Mouse (Mus musculus) G1E (cell line): ENCODE results near the gene E2f1. TPM values are rescaled to one million over a fixed set of nuclear protein-coding genes. Genes with fewer than 3 reads are reported as not detected.

Experiments used
- ATAC-seq: 2 replicates; pipeline ENCODE4 v1.8.0; 2016; ENCODE audit warnings: mild to moderate bottlenecking; ENCODE audit not compliant: insufficient number of reproducible peaks, poor library complexity, low FRiP score, severe bottlenecking; ENCODE audit errors: extremely low read depth
- DNase-seq: peaks from one replicate; pipeline ENCODE4 v3.0.0; 2012; ENCODE audit warnings: low spot score
- H3K27me3 ChIP-seq: 2 replicates; pipeline ENCODE4 v1.6.1; 2012; ENCODE audit warnings: mild to moderate bottlenecking, low read length, inconsistent platforms; ENCODE audit not compliant: insufficient read depth
- H3K36me3 ChIP-seq: replicated peaks from 2 replicates; pipeline ENCODE3; 2012; ENCODE audit warnings: mild to moderate bottlenecking, inconsistent platforms
- H3K4me1 ChIP-seq: 2 replicates; pipeline ENCODE4 v1.6.1; 2012; ENCODE audit warnings: low read depth, low read length, inconsistent platforms, mixed read lengths; ENCODE audit not compliant: insufficient read depth
- H3K4me3 ChIP-seq: 2 replicates; pipeline ENCODE4 v1.5.1; 2012; ENCODE audit warnings: low read depth, mild to moderate bottlenecking, inconsistent platforms, low read length, moderate library complexity, mixed read lengths
- H3K9me3 ChIP-seq: replicated peaks from 2 replicates; pipeline ENCODE4 v1.6.1; 2012; ENCODE audit warnings: inconsistent platforms
- CTCF ChIP-seq: IDR thresholded peaks from 2 replicates; pipeline ENCODE4 v1.5.1; 2012; ENCODE audit warnings: low read depth, low read length, inconsistent platforms, mixed read lengths
- GATA1 ChIP-seq: IDR thresholded peaks from 2 replicates; pipeline ENCODE4 v1.6.1; 2012; ENCODE audit warnings: borderline replicate concordance, low read length, inconsistent platforms, mixed read lengths
- GATA2 ChIP-seq: IDR thresholded peaks from 2 replicates; pipeline ENCODE4 v1.6.1; 2012; ENCODE audit warnings: low read depth, low read length, inconsistent platforms, borderline replicate concordance
- POLR2AphosphoS5 ChIP-seq: IDR thresholded peaks from 2 replicates; pipeline ENCODE4 v1.6.1; 2012; ENCODE audit warnings: low read depth, low read length, inconsistent platforms; ENCODE audit not compliant: insufficient replicate concordance
- TAL1 ChIP-seq: conservative IDR thresholded peaks from 2 replicates; pipeline ENCODE4 v1.6.1; 2012; ENCODE audit warnings: low read depth, low read length, inconsistent platforms, mixed read lengths
- polyA plus RNA-seq: library from polyadenylated mRNA; stranded (reverse); fragments of >175 nt; gene quantifications from 2 replicates; pipeline ENCODE4 v1.2.3, GENCODE M21; 2012
- total RNA-seq, 2 experiments: library from RNA; stranded (forward) in 1 of 2; stranded (reverse) in 1 of 2; fragments of 200-1000 nt in 1 of 2; fragments of >200 nt in 1 of 2; fragmentation: Nextera tagmentation in 1 of 2; gene quantifications; 2 replicates each; pipeline ENCODE4 v1.2.3; 2014 to 2017

E2f1 gene
- total and polyA plus RNA-seq, 3 experiments = 13.9 to 93.1 (median 31.9) TPM

DNA sequence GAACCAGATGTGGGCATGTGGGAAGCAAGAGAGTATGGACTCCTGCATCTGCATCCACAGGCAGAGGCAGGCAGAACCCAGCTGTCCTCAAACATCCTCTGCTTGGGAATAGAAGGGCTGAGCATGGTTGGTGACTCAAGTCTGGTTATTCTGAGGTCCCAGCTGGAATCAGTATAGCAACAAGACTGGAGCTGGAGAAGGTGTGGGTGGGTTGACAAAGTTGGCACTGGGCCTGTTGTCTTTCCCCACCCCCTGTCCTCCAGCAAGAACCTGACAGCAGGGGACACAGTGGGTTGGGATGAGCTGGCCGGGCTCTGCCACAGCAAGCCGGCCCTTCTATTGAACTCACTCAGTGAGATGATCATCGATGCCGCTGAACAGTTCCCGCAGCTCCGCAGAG lies 14.5 kb downstream of the E2f1 start:
- no peak for DNase-seq
- H3K36me3 ChIP-seq = peaks cover 96% of the 10 kb centered on the region
- TF ChIP-seq GATA2 (no peak), GATA1 (no peak), TAL1 (no peak), POLR2AphosphoS5 (no peak), CTCF (no peak)

DNA sequence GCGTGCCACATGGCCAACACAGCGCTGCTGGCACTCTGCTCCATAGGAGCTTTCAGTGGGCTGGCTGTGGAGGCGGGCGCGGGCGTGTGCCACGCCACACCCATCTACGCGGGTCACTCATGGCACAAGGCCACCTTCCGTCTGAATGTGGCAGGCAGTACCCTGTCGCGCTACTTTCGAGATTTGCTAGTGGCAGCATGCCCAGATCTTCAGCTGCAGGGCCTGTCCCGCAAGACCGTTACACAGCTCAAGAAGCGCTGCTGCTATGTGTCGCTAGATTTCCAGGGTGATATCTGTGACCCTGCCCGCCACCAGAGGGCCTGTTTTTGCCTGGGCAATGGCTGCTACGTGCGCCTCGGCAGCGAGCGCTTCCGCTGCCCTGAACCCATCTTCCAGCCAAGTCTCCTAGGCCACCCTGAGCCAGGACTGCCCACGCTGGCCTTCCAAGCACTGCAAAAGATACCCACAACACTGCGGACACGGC lies 17.2 kb downstream of the E2f1 start:
- DNase-seq = no peak

More for the DNA sequence above, 14.5 kb downstream of the E2f1 start:
- H3K4me3 ChIP-seq = no peak overlapping the region
- H3K4me1 ChIP-seq = peaks cover 51% of the 10 kb centered on the region
- no peaks in the 10 kb centered on the region; the same call in 1 of the 2 replicates for H3K27me3 ChIP-seq
- ATAC-seq = no peak
- H3K9me3 ChIP-seq = peaks cover 6% of the 10 kb centered on the region

DNA sequence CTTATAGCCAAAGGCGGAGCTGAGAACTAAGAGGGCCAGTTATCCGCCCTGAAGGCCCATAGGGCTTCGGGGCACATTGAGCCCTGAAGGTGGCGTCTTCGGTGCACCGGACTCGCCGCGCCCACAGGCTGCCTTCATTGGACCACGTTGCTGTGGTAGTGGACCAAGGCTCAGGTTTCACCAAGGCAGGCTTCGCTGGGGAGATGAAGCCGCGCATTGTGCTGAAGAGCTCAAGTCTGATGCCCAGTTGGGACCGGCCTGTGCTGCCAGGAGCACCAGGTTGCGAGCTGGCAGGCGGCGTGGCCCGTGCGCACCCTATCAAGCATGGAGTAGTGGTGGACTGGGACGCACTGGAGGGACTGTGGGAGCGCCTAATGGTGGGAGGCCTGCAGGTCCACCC lies 17.8 kb downstream of the E2f1 start:
- H3K4me3 ChIP-seq = peak overlapping the region; percentile 11; the same call in 1 of the 2 replicates
- peaks cover 9% of the 10 kb centered on the region for H3K9me3 ChIP-seq
- TF ChIP-seq CTCF = no peak
- no peak for TF ChIP-seq POLR2AphosphoS5
- TF ChIP-seq TAL1 = no peak
- no peak for TF ChIP-seq GATA2
- no peak for TF ChIP-seq GATA1
- peaks cover 90% of the 10 kb centered on the region for H3K36me3 ChIP-seq
- peaks cover 26% of the 10 kb centered on the region for H3K4me1 ChIP-seq
- no peaks in the 10 kb centered on the region; the same call in 1 of the 2 replicates for H3K27me3 ChIP-seq
- ATAC-seq = no peak
- DNase-seq = no peak

More for the DNA sequence above, 17.2 kb downstream of the E2f1 start:
- Histone ChIP-seq H3K36me3 (peaks cover 90% of the 10 kb centered on the region), H3K4me3 (peak overlapping the region; percentile 11; the same call in 1 of the 2 replicates), H3K9me3 (peaks cover 9% of the 10 kb centered on the region), H3K4me1 (peaks cover 31% of the 10 kb centered on the region), H3K27me3 (no peaks in the 10 kb centered on the region; the same call in 1 of the 2 replicates)
- TF ChIP-seq CTCF (no peak), GATA1 (no peak), POLR2AphosphoS5 (no peak), GATA2 (no peak), TAL1 (no peak)
- ATAC-seq = no peak

DNA sequence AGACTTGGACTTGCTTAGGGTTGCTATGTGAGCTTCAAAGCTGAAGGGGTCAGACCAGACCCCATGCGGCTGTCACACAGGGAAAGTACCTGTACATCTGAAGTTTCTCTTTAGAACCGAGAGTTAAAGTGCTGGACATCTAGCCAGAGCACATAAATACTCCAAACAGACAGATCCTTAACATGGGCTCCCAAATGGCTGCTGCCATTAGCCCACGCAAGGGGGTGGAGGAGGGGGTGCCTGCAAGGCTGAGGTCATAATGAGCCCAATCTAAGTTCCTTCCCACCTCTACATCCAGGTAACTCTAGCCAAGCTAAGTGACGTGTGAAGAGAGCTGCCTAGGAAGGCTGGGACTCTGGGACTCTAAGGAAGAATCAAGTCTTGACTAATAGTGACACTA lies 18.2 kb downstream of the E2f1 start, which contains the start of gene Actl10:
Actl10 (plus strand) TSS at position 301 of the 400 bp plus-strand sequence.
- H3K36me3 ChIP-seq = peaks cover 90% of the 10 kb centered on the region
- no peak for DNase-seq

DNA sequence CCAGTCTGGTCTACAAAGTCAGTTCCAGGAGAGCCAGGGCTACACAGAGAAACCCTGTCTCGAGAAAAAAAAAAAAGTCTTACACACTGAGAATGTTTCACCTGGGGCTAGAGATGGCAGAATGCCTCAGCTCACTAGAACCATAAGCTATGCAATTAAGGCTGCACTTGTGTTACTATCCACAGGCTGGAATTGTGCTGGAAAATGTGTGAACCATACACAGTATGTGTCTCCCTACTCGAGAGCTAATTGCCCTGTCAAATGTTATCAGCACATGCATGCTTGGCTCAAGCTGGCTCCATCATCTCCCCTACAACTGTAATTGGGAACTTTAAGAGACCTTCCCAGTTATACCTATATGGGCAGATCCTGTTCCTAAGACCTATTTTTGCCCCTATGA lies 18.8 kb downstream of the E2f1 start:
- Histone ChIP-seq H3K4me1 (peaks cover 20% of the 10 kb centered on the region), H3K27me3 (no peaks in the 10 kb centered on the region; the same call in 1 of the 2 replicates), H3K4me3 (no peak overlapping the region), H3K9me3 (peaks cover 9% of the 10 kb centered on the region), H3K36me3 (peaks cover 90% of the 10 kb centered on the region)
- DNase-seq = no peak
- ATAC-seq = no peak
- no peak for TF ChIP-seq POLR2AphosphoS5
- TF ChIP-seq CTCF = no peak
- TF ChIP-seq GATA2 = no peak
- no peak for TF ChIP-seq GATA1
- TF ChIP-seq TAL1 = no peak

More for the DNA sequence above, 18.2 kb downstream of the E2f1 start, which contains the start of gene Actl10:
- ATAC-seq = no peak
- H3K4me3 ChIP-seq = peak within 1 kb of the TSS; percentile 11; the same call in 1 of the 2 replicates
- TF ChIP-seq GATA2 (no peak), GATA1 (no peak), CTCF (no peak), POLR2AphosphoS5 (no peak), TAL1 (no peak)
- peaks cover 9% of the 10 kb centered on the region for H3K9me3 ChIP-seq
- peaks cover 24% of the 10 kb centered on the region for H3K4me1 ChIP-seq
- no peaks in the 10 kb centered on the region; the same call in 1 of the 2 replicates for H3K27me3 ChIP-seq

DNA sequence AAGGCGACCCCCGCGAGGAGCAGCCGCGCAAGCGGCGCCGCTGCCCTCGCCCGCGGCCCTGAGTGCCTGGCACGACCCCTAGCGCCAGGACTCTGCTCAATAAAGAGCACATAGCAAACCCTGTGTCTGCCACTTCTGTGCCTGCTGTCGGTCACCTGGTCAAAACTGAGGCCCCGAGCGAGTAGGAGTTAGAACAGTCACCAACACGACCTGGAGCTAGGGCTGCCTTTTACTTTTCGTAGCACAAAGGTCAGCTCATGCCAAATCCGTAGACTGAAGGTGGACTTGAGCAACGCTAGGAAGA lies 19.9 kb downstream of the E2f1 start:
- TF ChIP-seq GATA2 (no peak), TAL1 (no peak), GATA1 (no peak), POLR2AphosphoS5 (no peak), CTCF (no peak)
- DNase-seq (no peak), ATAC-seq (no peak)
- Histone ChIP-seq H3K27me3 (no peaks in the 10 kb centered on the region; the same call in 1 of the 2 replicates), H3K4me1 (peaks cover 16% of the 10 kb centered on the region), H3K4me3 (no peak overlapping the region), H3K9me3 (peaks cover 9% of the 10 kb centered on the region), H3K36me3 (peaks cover 90% of the 10 kb centered on the region)
